16 mouse cellular contexts compared by ENCODE assay signal in genomic region chr2:84065061-84065460, GRCm38 (mm10).
A peak's percentile ranks its signal among the peaks of the same experiment; 100 is the strongest.
DNase-seq lines count a peak whose midpoint lies in the region; ATAC-seq and TF ChIP-seq lines count a peak whose summit lies in the region.
"Had no signal": no experiment of that assay in that cellular context is flagged by ENCODE, and none has a peak within 500 bp of the region (broad histone marks: within the 10 kb centered on the region; RNA-seq: fewer than 3 reads in every experiment).

No protein-coding gene starts in this region.

- H3K27me3 ChIP-seq in embryonic facial prominence, embryonic 14.5 days (replicated peaks; ENCODE audit: control insufficient read depth, insufficient read depth, low read length) = no peaks in the 10 kb centered on the region
- no peaks in the 10 kb centered on the region for H3K27me3 ChIP-seq in embryonic facial prominence, embryonic 10.5 days (replicated peaks; ENCODE audit: low read depth, poor library complexity, severe bottlenecking)
- no peaks in the 10 kb centered on the region for H3K27me3 ChIP-seq in lung, postnatal 0 days (replicated peaks; ENCODE audit: insufficient read depth, low read length)
- H3K27me3 ChIP-seq: embryonic facial prominence, embryonic 15.5 days; limb, embryonic 12.5 days had no signal

- no peaks in the 10 kb centered on the region for H3K4me1 ChIP-seq in embryonic facial prominence, embryonic 14.5 days (ENCODE audit: control insufficient read depth, insufficient read depth, low read length)
- no peaks in the 10 kb centered on the region for H3K4me1 ChIP-seq in embryonic facial prominence, embryonic 10.5 days
- no peaks in the 10 kb centered on the region for H3K4me1 ChIP-seq in lung, postnatal 0 days (ENCODE audit: insufficient read depth, low read depth, low read length)
- H3K4me1 ChIP-seq: embryonic facial prominence, embryonic 15.5 days; limb, embryonic 12.5 days had no signal

- H3K27ac ChIP-seq in embryonic facial prominence, embryonic 14.5 days (replicated peaks; ENCODE audit: low read depth, low read length) = no peak overlapping the region
- no peak overlapping the region for H3K27ac ChIP-seq in embryonic facial prominence, embryonic 10.5 days (replicated peaks)
- no peak overlapping the region for H3K27ac ChIP-seq in lung, postnatal 0 days (ENCODE audit: low read length)
- H3K27ac ChIP-seq: embryonic facial prominence, embryonic 15.5 days; limb, embryonic 12.5 days had no signal

- ATAC-seq in embryonic facial prominence, embryonic 14.5 days (ENCODE audit: low read depth) = no peak
- ATAC-seq in lung, postnatal 0 days = no peak
- peak; percentile 47; the same call in 1 of the 2 replicates for ATAC-seq in megakaryocyte-erythroid progenitor cell, adult 5-6 weeks (replicated peaks; ENCODE audit: low FRiP score, low TSS enrichment, poor library complexity, severe bottlenecking)
- ATAC-seq: forebrain, embryonic 16.5 days had no signal

- no peak overlapping the region for H3K4me3 ChIP-seq in embryonic facial prominence, embryonic 14.5 days (ENCODE audit: low read depth, low read length)
- H3K4me3 ChIP-seq in embryonic facial prominence, embryonic 10.5 days = no peak overlapping the region
- no peak overlapping the region for H3K4me3 ChIP-seq in lung, postnatal 0 days (ENCODE audit: low read depth, low read length)
- H3K4me3 ChIP-seq: embryonic facial prominence, embryonic 15.5 days; limb, embryonic 12.5 days had no signal

- no peak for TF ChIP-seq EP300 in lung, postnatal 0 days (IDR thresholded peaks at IDR 0.05)

- H3K4me2 ChIP-seq in embryonic facial prominence, embryonic 14.5 days (ENCODE audit: low read depth, low read length) = no peak overlapping the region
- no peak overlapping the region for H3K4me2 ChIP-seq in lung, postnatal 0 days (replicated peaks; ENCODE audit: low read depth, low read length)
- H3K4me2 ChIP-seq: embryonic facial prominence, embryonic 15.5 days; limb, embryonic 12.5 days had no signal

- peak; percentile 21 for DNase-seq in embryonic facial prominence, embryonic 14.5 days (ENCODE audit: low spot score)
- DNase-seq in embryonic facial prominence, embryonic 10.5 days (ENCODE audit: low spot score) = no peak
- DNase-seq in kidney, postnatal 10 days = peak; percentile 14
- no peak for DNase-seq in kidney, postnatal 25 days
- peak; percentile 21 for DNase-seq in lung, postnatal 0 days (ENCODE audit: low spot score)
- DNase-seq in lung, postnatal 14 days = no peak
- DNase-seq in cerebellum, adult 8-10 months = no peak
- DNase-seq: adrenal gland, postnatal 36 days; cerebellum, adult 2 months; heart, postnatal 36 days; right cerebral cortex, postnatal 25 days; thymus, postnatal 25 days had no signal

- no peaks in the 10 kb centered on the region for H3K36me3 ChIP-seq in embryonic facial prominence, embryonic 14.5 days (ENCODE audit: control insufficient read depth, insufficient read depth, low read length)
- H3K36me3 ChIP-seq in embryonic facial prominence, embryonic 10.5 days (replicated peaks) = no peaks in the 10 kb centered on the region
- H3K36me3 ChIP-seq in lung, postnatal 0 days (ENCODE audit: insufficient read depth, low read length) = no peaks in the 10 kb centered on the region
- H3K36me3 ChIP-seq: embryonic facial prominence, embryonic 15.5 days; limb, embryonic 12.5 days had no signal

- peak; percentile 55 for TF ChIP-seq CTCF in lung, postnatal 0 days (IDR thresholded peaks at IDR 0.05)

- H3K9ac ChIP-seq in embryonic facial prominence, embryonic 14.5 days (ENCODE audit: low read depth, low read length) = no peak overlapping the region
- no peak overlapping the region for H3K9ac ChIP-seq in lung, postnatal 0 days (replicated peaks; ENCODE audit: low read depth)
- H3K9ac ChIP-seq: embryonic facial prominence, embryonic 15.5 days; limb, embryonic 12.5 days had no signal

- H3K9me3 ChIP-seq in embryonic facial prominence, embryonic 14.5 days (ENCODE audit: control insufficient read depth, low read length) = no peaks in the 10 kb centered on the region
- H3K9me3 ChIP-seq in embryonic facial prominence, embryonic 10.5 days = no peaks in the 10 kb centered on the region
- H3K9me3 ChIP-seq in lung, postnatal 0 days (ENCODE audit: low read length) = no peaks in the 10 kb centered on the region
- H3K9me3 ChIP-seq: embryonic facial prominence, embryonic 15.5 days; limb, embryonic 12.5 days had no signal

- 64% methylated on average over 7 of the region's 7 CpGs for WGBS in embryonic facial prominence, embryonic 14.5 days
- 76% methylated on average over 7 of the region's 7 CpGs for WGBS in embryonic facial prominence, embryonic 10.5 days
- 48% methylated on average over 7 of the region's 7 CpGs for WGBS in lung, postnatal 0 days

Comparison
In these comparisons a context has a peak if more than half of its experiments do, and no peak if none do; other contexts are left out.
1. DNase-seq: peak in embryonic facial prominence, embryonic 14.5 days (single experiment), kidney, postnatal 10 days (single experiment) and lung, postnatal 0 days (single experiment); none in embryonic facial prominence, embryonic 10.5 days (single experiment), kidney, postnatal 25 days (0 of 2), lung, postnatal 14 days (single experiment) and cerebellum, adult 8-10 months (single experiment).